Mouse (Mus musculus): ENCODE measurements around the gene Nfyb. TPM values are rescaled to one million over a fixed set of nuclear protein-coding genes. Genes with fewer than 3 reads are reported as not detected.

Gene Nfyb
- total and polyA plus RNA-seq, 3 experiments = 24.0 to 39.6 (median 26.6) TPM

GRCm38 (mm10) chr10:82774841-82775240 is 10.9 kb upstream of the Nfyb start:
- Histone ChIP-seq H3K27me3 (replicated peaks) (no peaks in the 10 kb centered on the region), H3K9me3 (replicated peaks; ENCODE audit: low read length) (peaks cover 4% of the 10 kb centered on the region), H3K4me3 (replicated peaks in 1 of 3; ENCODE audit: low read depth in 2 of 3, low read length in 2 of 3, poor library complexity in 1 of 3) (no peak overlapping the region), H3K27ac (ENCODE audit: insufficient read depth, low read depth) (no peak overlapping the region), H3K9ac (ENCODE audit: insufficient read depth, low read depth) (no peak overlapping the region), H3K36me3 (replicated peaks in 1 of 2; ENCODE audit: control insufficient read depth in 1 of 2, insufficient read depth in 1 of 2, low read length in 1 of 2) (no peaks in the 10 kb centered on the region), H3K79me2 (replicated peaks; ENCODE audit: control insufficient read depth, extremely low read depth, insufficient read depth, poor library complexity, severe bottlenecking) (no peaks in the 10 kb centered on the region), H3K4me2 (ENCODE audit: insufficient read depth, low read depth, poor library complexity, severe bottlenecking) (no peak overlapping the region), H3K4me1 (ENCODE audit: control insufficient read depth in 1 of 2, insufficient read depth in 2 of 2) (peaks cover 2 to 26% of the 10 kb centered on the region in 2 experiments; a peak in 3 of 4 replicates)
- in situ Hi-C loops (cut with MboI; ENCODE audit: low pct_ligation_motif_present, low pct_unique_long_range_greater_than_20kb, low sequenced_read_pairs) = loop anchor here (25.0 kb wide), 1 partner anchor 437 kb away; no protein-coding TSS in a partner anchor
- DNase-seq (ENCODE audit: extremely low read depth) = no peak
- no peak for TF ChIP-seq EP300 (IDR thresholded peaks at IDR 0.05; ENCODE audit: low read length)
- TF ChIP-seq USF2 (conservative IDR thresholded peaks at IDR 0.05; ENCODE audit: low read depth, low read length) = no peak
- no peak for TF ChIP-seq CTCF (conservative IDR thresholded peaks at IDR 0.05 in 1 of 2, IDR thresholded peaks at IDR 0.05 in 1 of 2; ENCODE audit: low read depth in 2 of 2, low read length in 2 of 2)
- TF ChIP-seq SMC3 (IDR thresholded peaks at IDR 0.05; ENCODE audit: low read depth, low read length) = no peak
- TF ChIP-seq PAX5 (IDR thresholded peaks at IDR 0.05; ENCODE audit: low read length) = no peak
- no peak for TF ChIP-seq MEF2A (IDR thresholded peaks at IDR 0.05; ENCODE audit: borderline replicate concordance, low read depth, low read length)
- no peak for TF ChIP-seq MAFK (IDR thresholded peaks at IDR 0.05; ENCODE audit: insufficient replicate concordance, low read length)
- no peak for TF ChIP-seq POLR2AphosphoS2 (IDR thresholded peaks at IDR 0.05; ENCODE audit: low read depth, low read length)
- TF ChIP-seq MAZ (IDR thresholded peaks at IDR 0.05; ENCODE audit: low read depth, low read length) = no peak
- TF ChIP-seq USF1 (IDR thresholded peaks at IDR 0.05; ENCODE audit: low read depth, low read length) = no peak
- no peak for TF ChIP-seq RAD21 (IDR thresholded peaks at IDR 0.05; ENCODE audit: low read depth, low read length)
- TF ChIP-seq KAT2A (IDR thresholded peaks at IDR 0.05; ENCODE audit: insufficient replicate concordance, low read length) = no peak
- no peak for TF ChIP-seq ETS1 (conservative IDR thresholded peaks at IDR 0.05; ENCODE audit: low read depth, low read length)
- TF ChIP-seq BHLHE40 (IDR thresholded peaks at IDR 0.05; ENCODE audit: low read depth, low read length) = no peak
- TF ChIP-seq GABPA (IDR thresholded peaks at IDR 0.05; ENCODE audit: insufficient replicate concordance, low read depth, low read length) = no peak
- no peak for TF ChIP-seq POLR2A (IDR thresholded peaks at IDR 0.05; ENCODE audit: low read depth, low read length)
- no peak for TF ChIP-seq TCF12 (IDR thresholded peaks at IDR 0.05; ENCODE audit: low read depth, low read length)
- TF ChIP-seq MYC (IDR thresholded peaks at IDR 0.05; ENCODE audit: low read depth, low read length) = no peak
- no peak for TF ChIP-seq ZC3H11A (IDR thresholded peaks at IDR 0.05; ENCODE audit: low read depth, low read length)
- no peak for TF ChIP-seq MAX (IDR thresholded peaks at IDR 0.05; ENCODE audit: low read length)
- dilution Hi-C loops (cut with MboI; ENCODE audit: extremely low pct_ligation_motif_present, extremely low pct_unique_long_range_greater_than_20kb, low sequenced_read_pairs) = no loop called here

GRCm38 (mm10) chr10:82771595-82772170 is 7.7 kb upstream of the Nfyb start:
- Histone ChIP-seq H3K9me3 (replicated peaks; ENCODE audit: low read length) (peaks cover 4% of the 10 kb centered on the region), H3K36me3 (replicated peaks in 1 of 2; ENCODE audit: control insufficient read depth in 1 of 2, insufficient read depth in 1 of 2, low read length in 1 of 2) (no peaks in the 10 kb centered on the region), H3K27ac (ENCODE audit: insufficient read depth, low read depth) (no peak overlapping the region), H3K79me2 (replicated peaks; ENCODE audit: control insufficient read depth, extremely low read depth, insufficient read depth, poor library complexity, severe bottlenecking) (no peaks in the 10 kb centered on the region), H3K4me1 (ENCODE audit: control insufficient read depth in 1 of 2, insufficient read depth in 2 of 2) (peaks cover 4 to 11% of the 10 kb centered on the region in 2 experiments), H3K4me2 (ENCODE audit: insufficient read depth, low read depth, poor library complexity, severe bottlenecking) (no peak overlapping the region), H3K27me3 (replicated peaks) (no peaks in the 10 kb centered on the region), H3K4me3 (replicated peaks in 1 of 3; ENCODE audit: low read depth in 2 of 3, low read length in 2 of 3, poor library complexity in 1 of 3) (no peak overlapping the region), H3K9ac (ENCODE audit: insufficient read depth, low read depth) (no peak overlapping the region)
- no peak for TF ChIP-seq TBP (conservative IDR thresholded peaks at IDR 0.05; ENCODE audit: low read depth, low read length)
- TF ChIP-seq PAX5 (IDR thresholded peaks at IDR 0.05; ENCODE audit: low read length) = no peak
- no peak for TF ChIP-seq ELF1 (IDR thresholded peaks at IDR 0.05; ENCODE audit: low read depth, low read length)
- no peak for TF ChIP-seq ZMIZ1 (IDR thresholded peaks at IDR 0.05; ENCODE audit: low read depth, low read length)
- no peak for TF ChIP-seq JUN (IDR thresholded peaks at IDR 0.05; ENCODE audit: insufficient read depth, low read depth, low read length)
- no peak for TF ChIP-seq SIN3A (IDR thresholded peaks at IDR 0.05; ENCODE audit: low read length)
- TF ChIP-seq EP300 (IDR thresholded peaks at IDR 0.05; ENCODE audit: low read length) = no peak
- no peak for TF ChIP-seq IRF4 (IDR thresholded peaks at IDR 0.05; ENCODE audit: low read depth, low read length)
- no peak for TF ChIP-seq ETS1 (conservative IDR thresholded peaks at IDR 0.05; ENCODE audit: low read depth, low read length)
- TF ChIP-seq CHD1 (IDR thresholded peaks at IDR 0.05; ENCODE audit: low read depth, low read length) = no peak
- TF ChIP-seq E2F4 (IDR thresholded peaks at IDR 0.05; ENCODE audit: insufficient replicate concordance, low read depth, low read length) = no peak
- TF ChIP-seq MXI1 (IDR thresholded peaks at IDR 0.05; ENCODE audit: low read depth, low read length) = no peak
- no peak for TF ChIP-seq BHLHE40 (IDR thresholded peaks at IDR 0.05; ENCODE audit: low read depth, low read length)
- TF ChIP-seq RAD21 (IDR thresholded peaks at IDR 0.05; ENCODE audit: low read depth, low read length) = no peak
- dilution Hi-C loops (cut with MboI; ENCODE audit: extremely low pct_ligation_motif_present, extremely low pct_unique_long_range_greater_than_20kb, low sequenced_read_pairs) (no loop called here), in situ Hi-C loops (cut with MboI; ENCODE audit: low pct_ligation_motif_present, low pct_unique_long_range_greater_than_20kb, low sequenced_read_pairs) (no loop called here)
- no peak for DNase-seq (ENCODE audit: extremely low read depth)

All from CH12.LX (cell line).